Mouse (Mus musculus) cerebellum, postnatal 36 days (tissue): ENCODE data around the gene Lrrc49.
A peak's percentile ranks its signal among the peaks of the same experiment; 100 is the strongest.

Experiments
- DNase-seq, 2 experiments: peaks; one replicate each; pipeline ENCODE4 v3.0.0; 2021 to 2022; ENCODE audit warnings: mixed read lengths in 2 of 2

Gene Lrrc49

DNA sequence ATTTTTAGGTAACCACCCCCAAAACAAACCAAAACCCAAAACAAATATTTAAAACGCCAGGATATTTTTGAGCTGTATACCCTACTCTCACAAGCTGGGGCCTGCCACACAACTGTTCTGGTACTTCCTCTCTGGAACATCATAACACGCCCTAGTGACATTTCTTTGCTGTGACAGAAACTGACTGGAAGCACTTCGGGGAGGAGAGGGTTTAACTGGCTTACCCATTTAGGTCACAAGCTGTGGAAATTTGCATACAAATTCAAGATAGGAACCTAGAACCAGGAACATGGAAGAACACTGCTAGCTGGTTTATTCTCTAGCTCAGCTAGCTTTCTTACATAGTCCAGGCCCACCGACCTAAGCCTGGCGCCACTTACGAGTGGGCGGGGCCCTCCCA, 92.6 kb downstream of the Lrrc49 start:
- no peak for DNase-seq

DNA sequence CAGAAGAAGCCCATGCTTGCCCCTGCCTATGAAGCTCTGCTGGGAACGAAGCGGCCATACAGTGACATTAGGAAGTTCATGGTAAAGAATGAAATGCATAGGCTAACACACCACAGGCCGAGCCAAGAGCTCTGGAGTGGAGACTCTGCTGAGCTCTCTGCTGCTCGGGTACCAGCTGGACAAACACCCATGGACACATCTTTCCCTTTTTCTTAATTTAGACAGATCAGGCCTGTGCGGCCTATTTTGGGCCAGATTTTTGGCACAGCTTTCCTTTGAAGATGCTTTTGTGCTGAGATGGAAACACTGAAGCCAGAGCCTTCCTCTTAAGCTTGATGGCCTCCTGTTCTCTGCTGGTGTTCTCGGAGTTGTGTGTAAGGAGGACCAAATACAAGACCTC, 95.0 kb downstream of the Lrrc49 start:
- peak; percentile 43 to 55 for DNase-seq

DNA sequence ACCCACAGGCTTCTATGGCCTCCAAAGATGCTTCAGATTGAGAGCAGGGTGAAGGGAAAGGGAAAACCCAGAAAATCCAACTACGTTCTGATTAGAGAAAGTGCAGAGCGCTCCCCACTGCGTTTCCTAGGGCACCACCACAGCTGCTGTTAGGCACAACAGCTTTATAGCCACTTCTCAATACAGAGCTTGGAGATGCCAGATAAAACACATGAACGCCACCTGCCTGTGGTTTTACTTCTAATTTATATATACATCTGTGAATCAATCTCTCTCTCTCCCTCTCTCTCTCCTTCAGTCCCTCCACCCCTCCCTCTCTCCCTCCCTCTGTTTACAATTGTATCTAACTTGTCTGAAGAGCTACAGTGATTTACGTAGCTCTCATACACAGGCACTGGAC, 95.6 kb downstream of the Lrrc49 start:
- no peak for DNase-seq

DNA sequence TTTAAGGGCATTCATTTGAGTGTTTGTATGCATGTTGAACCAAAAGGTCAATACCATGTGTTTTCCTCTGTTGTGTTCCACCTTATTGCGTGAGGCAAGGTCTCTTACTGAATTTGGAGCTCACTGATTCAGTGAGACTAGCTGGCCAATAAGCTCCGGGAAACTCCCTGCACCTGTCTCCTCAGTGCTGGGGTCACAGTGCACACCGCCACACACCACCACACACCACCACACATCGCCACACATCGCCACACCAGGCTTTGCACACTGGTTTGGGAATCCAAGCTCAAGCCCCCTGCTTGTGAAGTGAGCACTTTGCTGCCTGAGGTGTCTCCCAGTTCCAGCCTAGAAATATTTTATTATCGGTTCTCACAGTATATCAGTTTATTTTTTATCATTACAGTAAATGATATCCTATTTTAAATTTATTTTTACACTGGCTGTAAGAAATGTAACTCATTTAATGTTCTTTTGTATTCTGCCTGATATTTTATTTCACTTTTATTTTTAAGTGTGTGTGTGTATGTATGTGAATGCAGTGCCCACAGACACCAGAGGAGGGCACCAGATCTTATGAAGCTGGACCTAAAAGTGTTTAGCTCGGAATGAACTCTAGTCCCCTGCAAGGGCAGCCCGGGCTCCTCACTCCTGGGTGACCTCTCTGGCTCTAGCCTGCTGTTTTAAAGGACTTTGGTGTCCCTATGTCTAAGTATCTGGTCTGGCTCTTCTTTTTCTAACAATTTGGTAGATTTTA, 96.9 kb downstream of the Lrrc49 start:
- DNase-seq: no peak

DNA sequence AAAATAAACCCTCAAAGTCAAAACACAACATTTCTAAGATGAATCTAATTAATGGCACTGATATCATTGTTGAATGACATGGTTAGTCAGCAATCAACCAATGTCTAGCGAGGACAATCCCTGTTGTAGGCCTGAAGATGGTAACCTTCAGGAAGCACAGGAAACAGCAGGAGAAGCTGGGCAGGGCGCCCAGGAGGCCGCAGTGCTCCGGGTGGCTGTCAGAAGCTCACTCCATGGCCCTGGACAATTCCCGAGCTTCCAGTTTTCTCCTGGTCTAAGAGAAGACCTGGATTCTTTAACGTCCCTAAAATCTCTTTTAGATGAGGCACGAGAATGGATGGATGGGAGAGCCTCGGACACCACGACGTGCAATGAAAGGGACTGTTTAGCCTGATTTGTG, 99.0 kb downstream of the Lrrc49 start:
- DNase-seq: peak; percentile 51 to 61

DNA sequence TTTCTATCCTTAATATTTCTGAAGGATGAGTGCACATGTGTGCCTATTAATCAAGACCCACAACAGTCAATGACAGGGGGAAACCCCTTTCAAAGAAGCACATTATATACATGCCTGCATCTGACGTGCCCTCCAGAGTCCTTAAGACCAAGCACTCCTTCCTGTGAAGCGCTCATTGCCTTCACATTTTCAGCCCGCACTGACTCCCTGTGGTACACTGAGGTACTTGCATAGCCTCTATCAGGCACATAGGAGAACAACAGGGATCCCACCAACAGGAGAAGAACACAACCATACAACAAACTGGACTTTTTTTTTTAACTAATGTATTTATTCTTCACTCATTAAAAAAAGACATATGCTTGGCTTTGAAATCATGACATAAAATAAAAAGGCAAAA, 101.0 kb downstream of the Lrrc49 start:
- no peak for DNase-seq

DNA sequence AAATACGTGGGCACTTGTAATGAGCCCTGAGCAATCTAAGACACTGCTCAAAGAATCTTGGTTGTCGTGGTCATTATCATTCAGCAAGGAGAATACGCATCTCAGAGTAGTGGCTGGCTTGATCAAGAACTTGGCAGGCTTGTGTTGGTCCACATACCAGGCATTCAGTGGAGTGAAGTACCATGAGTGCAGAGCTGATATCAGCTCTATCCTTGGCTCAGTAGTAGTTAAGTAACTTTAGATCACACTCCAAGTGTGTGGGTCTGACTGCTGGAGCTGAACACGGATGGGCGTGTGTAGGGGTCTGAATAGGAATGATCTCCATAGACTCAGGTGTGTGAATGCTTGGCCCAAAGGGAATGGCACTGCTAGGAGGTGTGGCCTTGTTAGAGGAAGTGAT, 102.8 kb downstream of the Lrrc49 start:
- DNase-seq: no peak

DNA sequence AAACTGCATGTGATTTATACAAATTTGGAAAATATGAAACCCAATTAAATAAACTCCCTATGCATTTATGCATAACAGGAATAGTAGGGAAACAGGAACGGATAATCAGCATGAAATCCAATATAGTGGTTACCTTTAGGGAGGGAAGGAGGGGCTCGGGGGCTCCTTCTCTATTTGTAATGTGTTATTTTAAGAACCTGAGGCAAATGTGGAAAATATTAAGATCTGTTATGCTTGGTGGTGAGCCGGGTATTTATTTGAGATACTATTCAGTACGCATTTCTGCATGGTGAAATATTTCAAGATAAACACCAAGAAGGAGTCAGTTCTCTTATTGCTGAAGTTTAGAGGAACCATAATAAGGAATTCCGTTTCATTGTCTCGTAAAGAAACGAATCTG, 105.4 kb downstream of the Lrrc49 start:
- no peak for DNase-seq

DNA sequence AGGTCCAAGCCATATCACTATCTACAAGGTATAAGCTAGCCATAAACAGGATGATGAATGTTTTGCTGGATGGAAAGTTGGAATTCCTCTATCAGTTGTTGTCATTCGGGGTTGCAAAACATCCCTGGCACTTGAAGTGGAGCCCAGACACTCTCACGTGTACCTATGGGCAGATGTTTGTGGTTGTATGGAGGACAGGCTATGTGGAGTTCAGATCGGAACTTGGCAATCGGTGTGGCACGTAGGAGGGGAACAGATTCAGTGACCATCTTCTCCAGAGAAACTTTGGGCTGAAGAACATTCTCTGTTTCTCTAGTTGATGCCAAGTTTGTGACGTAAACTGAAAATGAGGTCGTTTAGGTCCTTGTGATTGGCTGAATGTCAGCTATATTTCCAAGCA, 114.9 kb downstream of the Lrrc49 start:
- DNase-seq: no peak

DNA sequence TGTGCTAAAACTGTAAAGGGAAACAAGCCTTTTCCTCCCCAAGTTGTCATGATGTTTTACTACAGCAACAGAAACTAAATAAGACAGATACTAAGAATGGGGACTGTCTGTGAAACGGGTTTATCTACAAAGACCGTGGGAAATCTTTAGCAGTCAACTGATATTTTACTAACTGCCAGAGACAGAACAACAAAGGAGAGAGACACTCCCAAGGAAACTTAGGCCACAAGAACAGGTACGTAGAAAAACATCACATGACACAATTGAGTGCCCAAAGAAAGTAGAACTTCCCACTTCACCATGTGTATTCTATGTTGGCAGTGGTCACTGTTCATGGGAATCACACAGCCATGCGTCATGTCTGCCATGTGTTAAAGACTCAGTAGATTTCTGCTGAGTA, 116.2 kb downstream of the Lrrc49 start:
- DNase-seq: no peak

DNA sequence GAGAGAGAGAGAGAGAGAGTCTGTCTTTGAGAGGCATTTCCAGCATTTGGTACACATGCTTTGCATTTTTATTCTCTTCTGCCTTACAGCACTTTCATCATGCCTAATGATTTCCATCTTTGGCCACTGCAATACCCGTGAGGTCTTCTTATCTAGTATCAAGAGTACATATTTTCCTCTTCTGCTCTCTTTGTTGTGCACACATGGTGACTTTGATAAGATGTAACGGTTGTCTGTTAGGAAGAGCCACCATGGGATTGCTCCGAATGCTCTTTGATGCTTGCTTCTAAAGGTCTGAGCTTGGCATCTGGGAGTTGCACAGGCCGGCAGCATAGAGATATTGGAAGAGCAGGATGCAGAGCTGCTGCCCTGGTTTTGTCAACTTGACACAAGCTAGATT, 116.9 kb downstream of the Lrrc49 start:
- no peak for DNase-seq

DNA sequence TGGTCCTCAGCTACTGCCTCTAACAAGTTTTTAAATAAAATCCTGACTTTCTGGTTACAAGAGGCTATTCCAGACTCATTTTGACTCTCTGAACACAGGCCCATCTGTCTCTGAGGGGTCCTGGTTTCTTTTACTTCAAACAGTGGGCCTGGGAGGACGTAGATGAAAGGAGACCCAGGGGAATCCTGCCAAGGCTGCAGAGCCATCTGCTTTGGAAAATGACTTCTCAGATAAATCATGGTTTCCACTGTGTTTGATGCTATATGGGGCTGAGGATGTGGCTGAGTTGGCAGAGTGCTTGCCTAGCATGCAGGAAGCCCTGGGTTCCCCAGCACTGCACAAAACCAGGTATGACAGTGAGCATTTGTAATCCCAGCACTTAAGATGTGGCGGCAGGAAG, 118.6 kb downstream of the Lrrc49 start:
- no peak for DNase-seq

DNA sequence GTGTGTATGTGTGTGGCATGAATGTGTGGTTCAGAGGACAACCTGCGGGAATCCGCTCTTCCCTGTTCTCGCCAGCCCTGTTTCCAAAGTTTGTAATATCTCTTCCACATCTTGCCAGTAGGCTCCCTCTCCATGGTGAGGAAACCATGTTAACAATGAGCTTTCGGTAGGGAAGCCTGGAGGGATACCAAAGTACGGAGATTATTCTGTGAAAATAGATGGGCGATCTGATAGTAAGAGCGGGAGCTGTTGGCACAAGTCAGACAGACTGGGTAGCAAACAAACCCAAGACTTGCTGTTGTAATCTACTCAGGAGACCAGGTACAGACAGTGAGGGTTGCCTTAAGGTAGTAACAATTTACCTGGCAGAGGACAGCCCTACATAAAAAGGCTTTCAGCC, 124.1 kb downstream of the Lrrc49 start:
- no peak for DNase-seq

DNA sequence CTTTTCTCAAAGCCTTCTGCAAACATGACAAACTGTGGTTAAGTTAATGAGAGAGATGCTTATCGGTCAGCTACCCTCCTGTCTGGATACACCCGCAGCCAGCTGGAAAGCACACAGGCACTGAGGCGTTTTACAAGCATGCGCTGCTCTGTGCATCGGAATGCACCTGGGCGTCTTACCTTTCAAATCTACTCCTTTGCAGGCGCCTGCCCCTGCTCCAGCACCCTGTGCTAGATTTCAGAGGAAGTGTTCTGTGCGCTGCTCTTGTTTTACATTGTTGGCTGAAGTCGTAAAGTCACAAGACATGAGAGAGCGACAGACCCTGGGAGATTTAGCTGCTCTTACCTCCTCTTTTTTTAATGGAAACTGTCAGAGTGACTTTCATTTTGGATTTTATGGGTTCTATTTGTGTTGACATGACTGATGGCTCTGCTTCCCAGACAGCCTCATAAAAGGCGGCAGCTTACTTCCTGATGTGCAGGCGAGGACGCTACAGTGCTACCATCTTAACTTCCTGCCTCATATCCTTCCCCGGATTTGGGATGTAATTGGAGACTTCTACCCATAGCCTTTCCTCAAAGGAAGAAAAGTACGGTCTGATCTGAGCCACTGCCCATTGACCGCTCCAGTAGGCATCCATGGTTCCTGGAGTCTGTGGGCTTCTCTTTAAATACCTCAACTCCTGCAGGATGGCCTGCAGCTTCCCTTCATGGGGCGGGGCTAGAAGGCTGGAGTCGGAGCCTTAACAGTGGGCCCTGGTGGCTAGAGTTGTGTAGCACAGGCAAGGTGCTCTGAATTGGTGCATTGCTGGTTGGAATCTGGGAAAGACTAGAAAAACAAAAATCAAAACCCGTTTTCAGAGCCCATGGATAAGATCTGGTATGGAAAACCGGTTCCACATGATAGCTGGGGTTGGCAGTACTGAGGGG, 125.3 kb downstream of the Lrrc49 start:
- no peak for DNase-seq

DNA sequence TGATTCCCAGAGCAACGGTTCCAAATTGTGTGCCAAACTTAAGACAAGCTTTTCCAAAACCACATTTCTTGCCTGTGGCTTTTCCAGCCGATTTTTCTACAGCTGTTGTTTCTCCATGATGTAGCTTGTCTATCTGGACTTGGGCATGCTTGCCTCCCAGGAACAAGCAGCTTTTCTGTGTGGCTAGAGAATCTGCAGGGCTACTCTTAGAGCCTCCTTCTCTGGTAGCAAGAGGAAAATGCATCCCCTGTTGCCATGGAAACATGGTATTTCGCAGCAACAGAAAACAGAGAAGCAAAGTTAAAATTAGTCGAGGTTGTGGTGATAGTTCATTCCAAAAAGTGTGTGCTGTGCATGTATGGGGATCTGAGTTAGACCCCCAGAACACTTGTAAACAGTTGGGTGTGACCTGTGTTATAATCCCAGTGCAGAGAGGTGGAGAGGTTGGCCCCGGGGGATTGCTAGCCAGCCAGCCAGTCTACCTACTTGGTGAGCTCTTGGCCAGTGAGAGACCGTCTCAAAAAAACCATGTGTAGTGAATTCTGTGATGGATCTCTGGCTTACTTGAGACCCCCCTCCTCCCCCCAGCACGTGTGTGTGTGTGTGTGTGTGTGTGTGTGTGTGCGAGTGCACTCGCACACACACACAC, 126.2 kb downstream of the Lrrc49 start:
- no peak for DNase-seq

DNA sequence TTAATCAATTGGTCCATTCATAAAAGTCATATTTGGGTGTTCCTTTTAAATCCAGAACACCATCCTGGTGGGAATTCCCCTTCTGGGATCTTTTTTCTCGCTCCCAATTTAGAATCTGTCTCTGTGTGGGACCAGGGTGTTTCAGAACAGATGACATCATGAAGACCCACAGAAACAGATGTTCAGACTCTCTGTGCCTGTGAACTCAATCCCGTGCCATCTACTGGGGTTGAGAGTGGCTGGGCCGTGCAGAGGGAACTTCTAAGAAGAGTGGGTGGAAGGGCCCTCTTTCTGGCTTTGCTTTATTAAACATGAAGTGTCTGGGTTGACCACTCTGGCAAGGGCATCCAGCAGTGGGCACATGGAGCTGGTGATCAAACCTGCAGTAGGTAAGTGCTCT, 129.5 kb downstream of the Lrrc49 start:
- no peak for DNase-seq

DNA sequence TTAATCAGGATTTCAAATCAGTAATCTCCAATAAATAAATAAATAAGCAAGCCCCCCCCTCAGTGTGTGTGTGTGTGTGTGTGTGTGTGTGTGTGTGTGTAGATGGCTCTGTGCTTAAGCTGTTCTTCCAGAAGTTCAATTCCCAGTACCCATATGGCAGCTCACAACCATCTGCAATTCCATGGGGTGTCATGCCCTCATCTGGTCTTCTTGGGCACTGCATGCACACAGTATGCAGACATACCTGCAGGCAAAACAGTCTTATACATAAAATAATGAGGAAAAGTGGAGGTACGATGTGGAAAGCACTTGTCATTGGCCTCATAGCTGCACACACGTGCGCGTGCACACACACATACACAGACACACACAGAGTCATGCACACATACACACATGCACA, 136.7 kb downstream of the Lrrc49 start:
- no peak for DNase-seq

DNA sequence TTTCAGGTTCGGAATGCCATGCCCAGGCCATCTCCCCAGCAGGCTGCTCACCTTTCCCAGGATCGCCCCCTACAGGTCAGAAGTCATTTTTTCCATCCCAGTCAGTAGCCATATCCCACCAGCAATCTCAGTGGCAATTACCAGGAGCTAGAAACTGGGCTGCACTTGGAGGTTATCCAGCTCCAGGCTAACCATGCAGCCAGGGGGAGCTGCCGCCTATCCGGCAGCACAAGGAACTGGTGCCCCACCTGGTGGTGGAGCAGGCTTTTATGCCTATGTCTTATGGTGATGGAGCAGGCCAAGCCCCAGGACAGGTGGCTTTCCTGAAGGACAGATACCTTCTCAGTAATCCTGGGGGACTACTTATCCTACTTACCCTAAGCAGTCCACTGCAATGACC, 139.8 kb downstream of the Lrrc49 start:
- DNase-seq: peak; percentile 25 to 31

DNA sequence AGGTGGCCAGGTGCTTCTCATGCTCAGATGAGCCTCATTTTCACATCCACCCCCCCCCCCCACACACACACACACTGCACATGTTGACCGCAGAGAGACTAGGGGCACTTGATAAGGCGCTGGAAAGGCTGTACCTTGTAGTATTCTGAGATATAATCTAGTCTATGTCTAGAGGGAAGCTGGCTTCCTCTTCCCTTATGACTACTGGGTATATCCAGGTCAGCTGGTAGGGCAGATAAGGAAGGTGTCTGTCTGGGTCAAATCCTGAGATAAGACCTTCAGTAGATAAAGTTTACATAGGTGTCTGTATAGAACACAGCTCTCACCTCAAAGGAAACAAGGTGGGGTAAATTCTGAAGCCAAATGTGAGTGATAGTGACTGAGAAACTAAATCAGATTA, 141.8 kb downstream of the Lrrc49 start:
- no peak for DNase-seq

DNA sequence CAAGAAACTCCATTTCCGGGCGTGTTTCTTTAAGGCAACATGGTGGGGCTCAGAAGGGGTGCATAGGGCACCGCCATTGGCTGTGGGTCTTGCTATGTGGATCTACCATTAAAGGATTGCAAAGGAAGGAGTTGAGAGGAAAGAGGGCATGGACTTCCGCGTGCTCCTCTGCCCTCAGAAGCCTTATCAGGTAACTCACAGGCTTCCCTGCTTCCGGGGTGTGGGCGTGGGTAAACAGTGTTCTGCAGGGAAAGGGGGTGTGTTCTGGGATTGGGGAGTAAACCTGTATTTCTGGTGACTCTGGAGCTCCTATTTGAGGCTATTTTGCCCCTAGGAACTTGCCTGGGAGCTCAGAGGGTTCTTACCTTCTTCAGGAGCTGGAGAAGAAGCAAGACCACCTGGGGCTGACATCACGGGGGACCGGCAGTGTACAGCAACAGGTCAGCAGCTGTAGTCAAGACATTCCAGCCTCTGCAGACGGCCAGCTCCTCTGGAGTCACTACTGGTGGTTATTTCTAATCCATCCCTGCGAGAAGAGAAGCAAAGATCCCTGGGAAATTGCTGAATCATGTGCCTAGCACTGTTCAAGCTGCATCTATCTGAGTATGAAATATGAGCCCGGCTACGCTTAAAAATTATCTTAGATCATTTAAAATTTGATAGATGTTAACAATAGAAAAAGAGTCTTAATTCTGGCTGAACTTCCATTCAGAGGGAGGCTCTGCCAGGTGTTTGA, 142.4 kb downstream of the Lrrc49 start:
- DNase-seq: no peak

DNA sequence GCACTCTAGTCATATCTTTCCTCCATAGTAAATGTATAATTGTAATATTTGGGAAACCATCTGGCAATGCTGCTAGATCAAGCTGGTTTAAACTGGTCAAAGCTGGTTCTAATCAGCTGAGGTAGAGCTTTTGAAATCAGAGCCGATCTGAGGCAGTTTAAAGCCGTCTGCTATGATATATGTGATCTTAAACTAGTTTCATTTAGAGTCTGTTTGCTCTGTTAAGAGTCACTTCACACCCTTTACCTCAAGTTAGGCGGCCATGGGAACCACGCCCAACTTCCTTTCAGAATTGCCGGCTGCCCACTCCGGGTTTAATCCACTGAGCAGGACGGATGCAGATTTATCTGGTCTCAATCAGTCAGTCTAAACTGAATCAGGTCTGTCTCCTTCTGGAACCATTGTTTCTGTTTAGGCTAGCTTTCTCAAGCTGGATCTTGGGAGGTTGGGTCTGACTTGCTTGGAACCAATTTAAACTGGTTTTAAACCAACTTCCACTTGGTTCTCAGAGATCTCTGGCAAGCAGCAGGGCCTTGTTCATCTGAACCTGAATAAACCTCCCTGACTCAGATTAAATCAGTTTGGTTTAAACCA, 144.4 kb downstream of the Lrrc49 start:
- no peak for DNase-seq

DNA sequence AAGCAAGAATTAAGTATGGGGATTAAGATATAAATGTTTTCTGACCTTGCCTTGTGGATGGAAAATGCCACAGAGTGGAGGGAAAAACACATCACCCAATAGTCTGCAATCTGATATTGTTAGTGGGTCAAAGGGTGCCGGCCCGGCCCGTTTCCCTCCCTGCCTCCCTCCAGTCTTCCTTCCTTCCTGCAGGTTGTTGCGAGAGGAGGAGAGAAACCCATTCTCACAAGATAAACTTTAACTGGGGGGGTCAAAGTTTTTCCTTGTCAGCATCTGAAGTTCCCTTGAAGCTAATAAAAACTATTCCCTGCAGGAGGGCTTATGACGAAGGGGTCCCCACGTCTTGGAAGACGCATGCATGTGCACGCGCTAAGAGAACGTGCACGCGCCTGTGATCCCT, 157.6 kb downstream of the Lrrc49 start:
- no peak for DNase-seq
